Mouse (Mus musculus): ENCODE measurements around the gene Vwa8. TPM values are rescaled to one million over a fixed set of nuclear protein-coding genes. Genes with fewer than 3 reads are reported as not detected.

The Vwa8 gene
- polyA plus RNA-seq, 1 experiment from 2014 or later = 10.4 TPM

GRCm38 (mm10) chr14:79144278-79145224 is 295.7 kb downstream of the Vwa8 start:
- H3K36me3 ChIP-seq = no peaks in the 10 kb centered on the region
- H3K4me1 ChIP-seq = peaks cover 5% of the 10 kb centered on the region; the same call in 1 of the 2 replicates
- no peak overlapping the region for H3K9ac ChIP-seq
- no peak for ATAC-seq (ENCODE audit: insufficient number of reproducible peaks, low FRiP score, low TSS enrichment, low read depth)
- H3K27me3 ChIP-seq = no peaks in the 10 kb centered on the region
- 83% methylated on average over 13 of the region's 13 CpGs for WGBS
- H3K4me3 ChIP-seq (replicated peaks) = no peak overlapping the region
- H3K9me3 ChIP-seq (replicated peaks) = no peaks in the 10 kb centered on the region
- H3K27ac ChIP-seq (replicated peaks) = no peak overlapping the region
- no peak overlapping the region for H3K4me2 ChIP-seq (replicated peaks)

- ATAC-seq (ENCODE audit: insufficient number of reproducible peaks, low FRiP score, low TSS enrichment, low read depth) = no peak
- Histone ChIP-seq H3K36me3 (no peaks in the 10 kb centered on the region), H3K27me3 (no peaks in the 10 kb centered on the region), H3K27ac (replicated peaks) (no peak overlapping the region), H3K9ac (no peak overlapping the region), H3K4me1 (peaks cover 7% of the 10 kb centered on the region), H3K4me3 (replicated peaks) (no peak overlapping the region), H3K9me3 (replicated peaks) (no peaks in the 10 kb centered on the region), H3K4me2 (replicated peaks) (no peak overlapping the region)
- WGBS = 87% methylated on average over 7 of the region's 7 CpGs
Observed at GRCm38 (mm10) chr14:79151711-79152110, 302.9 kb downstream of the Vwa8 start.

DNA sequence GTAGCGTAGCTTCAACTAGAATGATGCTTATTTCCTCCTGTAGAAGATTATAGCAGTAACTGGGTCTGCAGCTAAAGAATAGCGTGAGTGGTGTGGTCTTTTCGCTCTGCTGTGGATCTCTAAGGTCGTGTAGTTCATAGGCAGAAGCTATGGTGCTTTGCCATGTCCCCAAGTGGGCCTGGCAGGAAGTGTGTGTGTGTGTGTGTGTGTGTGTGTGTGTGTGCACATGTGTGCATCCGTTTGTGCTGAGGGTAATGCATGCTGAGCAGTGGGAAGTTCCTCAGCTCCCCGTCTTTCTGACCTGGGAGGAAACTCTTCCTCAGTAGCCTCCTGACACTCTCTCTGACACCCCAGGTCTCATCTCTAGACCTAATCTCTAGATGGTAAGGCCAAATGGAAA is 305.0 kb downstream of the Vwa8 start:
- no peak for ATAC-seq (ENCODE audit: insufficient number of reproducible peaks, low FRiP score, low TSS enrichment, low read depth)
- 87% methylated on average over 6 of the region's 6 CpGs for WGBS
- no peak overlapping the region for H3K27ac ChIP-seq (replicated peaks)
- H3K4me1 ChIP-seq = peaks cover 24% of the 10 kb centered on the region
- H3K4me3 ChIP-seq (replicated peaks) = no peak overlapping the region
- no peak overlapping the region for H3K9ac ChIP-seq
- no peaks in the 10 kb centered on the region for H3K27me3 ChIP-seq
- H3K4me2 ChIP-seq (replicated peaks) = no peak overlapping the region
- no peaks in the 10 kb centered on the region for H3K36me3 ChIP-seq
- H3K9me3 ChIP-seq (replicated peaks) = no peaks in the 10 kb centered on the region

GRCm38 (mm10) chr14:79154961-79155360 is 306.1 kb downstream of the Vwa8 start:
- Histone ChIP-seq H3K27ac (replicated peaks) (no peak overlapping the region), H3K4me2 (replicated peaks) (no peak overlapping the region), H3K36me3 (no peaks in the 10 kb centered on the region), H3K9me3 (replicated peaks) (no peaks in the 10 kb centered on the region), H3K4me3 (replicated peaks) (no peak overlapping the region), H3K4me1 (peaks cover 24% of the 10 kb centered on the region), H3K27me3 (no peaks in the 10 kb centered on the region), H3K9ac (no peak overlapping the region)
- WGBS = 45% methylated on average over 11 of the region's 11 CpGs
- no peak for ATAC-seq (ENCODE audit: insufficient number of reproducible peaks, low FRiP score, low TSS enrichment, low read depth)

DNA sequence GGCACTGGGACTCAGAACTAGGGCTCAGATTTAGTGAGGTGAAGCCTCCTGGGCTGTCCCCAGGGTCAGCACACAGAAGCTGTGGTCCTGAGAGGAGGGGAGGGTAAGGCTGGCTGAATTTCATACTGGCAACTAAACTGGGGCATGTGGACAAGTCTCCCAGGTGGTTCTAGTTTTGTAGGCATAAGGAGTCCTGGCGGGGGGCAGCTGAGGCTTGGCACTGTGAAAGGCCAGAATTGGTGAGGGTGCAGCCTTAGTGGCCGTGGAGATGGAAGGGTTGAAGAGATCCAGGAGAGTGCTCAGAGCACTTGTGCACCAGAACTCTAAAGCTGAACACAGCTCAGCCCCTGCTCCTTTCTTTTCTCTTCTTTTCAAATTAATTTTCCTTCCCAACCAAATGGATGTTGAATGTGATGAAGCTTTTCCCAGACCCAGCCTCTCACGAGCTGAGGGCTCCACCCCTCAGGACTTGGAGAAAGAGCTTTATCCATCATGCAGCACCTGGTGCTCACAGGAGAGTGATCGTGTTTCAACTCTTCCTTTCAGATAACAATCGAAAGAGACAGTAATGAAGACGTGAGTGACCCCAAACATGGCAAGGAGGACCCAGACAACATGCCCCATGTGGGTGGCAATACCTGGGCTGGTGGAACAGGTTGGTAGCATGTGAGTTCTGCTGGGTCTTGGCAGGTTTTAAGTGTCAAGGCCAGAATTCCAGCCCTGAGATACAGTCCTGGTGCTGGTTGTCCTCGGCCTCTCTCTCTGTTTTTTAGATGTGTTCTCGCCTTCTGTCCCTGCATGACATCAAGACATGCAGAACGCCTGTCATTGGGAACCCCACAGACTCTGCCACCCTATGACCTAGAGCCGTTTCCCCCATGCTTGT is 307.9 kb downstream of the Vwa8 start:
- H3K27ac ChIP-seq (replicated peaks) = peak overlapping the region; percentile 66
- no peaks in the 10 kb centered on the region for H3K27me3 ChIP-seq
- H3K36me3 ChIP-seq = 0 out of 2 replicates have a peak, but pooled peaks cover 2% of the 10 kb centered on the region
- H3K9ac ChIP-seq = no peak overlapping the region
- no peak overlapping the region for H3K4me2 ChIP-seq (replicated peaks)
- H3K4me1 ChIP-seq = peaks cover 30% of the 10 kb centered on the region
- no peak for ATAC-seq (ENCODE audit: insufficient number of reproducible peaks, low FRiP score, low TSS enrichment, low read depth)
- 68% methylated on average over 10 of the region's 10 CpGs for WGBS
- no peak overlapping the region for H3K4me3 ChIP-seq (replicated peaks)
- no peaks in the 10 kb centered on the region for H3K9me3 ChIP-seq (replicated peaks)

DNA sequence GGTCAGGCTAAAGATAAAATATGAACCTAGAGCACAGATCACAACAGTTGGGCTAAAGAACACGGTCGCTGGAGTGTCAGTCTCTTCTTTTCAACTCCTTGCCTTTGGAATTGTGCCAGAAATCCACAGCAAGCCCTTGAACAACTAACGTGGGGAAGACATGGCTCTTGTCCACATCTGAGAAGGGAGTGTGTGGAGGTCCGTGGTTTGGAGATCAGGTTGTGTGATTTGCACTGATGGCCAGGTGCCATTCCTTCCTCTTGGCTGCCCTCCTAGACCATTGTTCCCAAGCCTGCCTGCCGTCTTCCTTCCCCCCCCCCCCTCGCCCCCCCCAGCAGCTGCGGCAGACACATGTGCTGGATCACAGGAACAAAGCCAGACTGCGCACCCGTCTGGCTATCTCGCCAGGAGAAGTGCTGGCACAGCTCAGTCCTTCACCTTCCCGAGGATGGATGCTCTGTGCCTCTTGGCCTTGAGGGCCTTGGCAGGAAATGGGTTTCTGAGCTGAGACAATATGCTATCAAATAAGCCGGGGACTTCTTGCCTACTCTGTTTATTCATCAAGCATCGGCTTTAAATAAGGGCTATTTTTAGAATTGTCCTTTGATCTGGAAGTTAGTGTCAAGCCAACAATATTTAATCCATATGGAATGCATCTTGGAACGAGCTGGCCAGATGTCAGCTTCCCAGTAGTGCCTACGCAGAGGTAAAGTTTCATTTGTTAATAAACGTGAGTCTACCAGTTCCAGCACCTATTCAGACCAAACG is 308.8 kb downstream of the Vwa8 start:
- H3K9me3 ChIP-seq (replicated peaks) = no peaks in the 10 kb centered on the region
- WGBS = 23% methylated on average over 15 of the region's 17 CpGs
- peak; percentile 71; the same call in 1 of the 2 replicates for ATAC-seq (ENCODE audit: insufficient number of reproducible peaks, low FRiP score, low TSS enrichment, low read depth)
- 0 out of 2 replicates have a peak overlapping the region, but pooled peaks have one; percentile 2 for H3K4me2 ChIP-seq (replicated peaks)
- H3K36me3 ChIP-seq = 0 out of 2 replicates have a peak, but pooled peaks cover 2% of the 10 kb centered on the region
- no peaks in the 10 kb centered on the region for H3K27me3 ChIP-seq
- peaks cover 30% of the 10 kb centered on the region for H3K4me1 ChIP-seq
- no peak overlapping the region for H3K9ac ChIP-seq
- no peak overlapping the region for H3K4me3 ChIP-seq (replicated peaks)
- H3K27ac ChIP-seq (replicated peaks) = peak overlapping the region; percentile 66

DNA sequence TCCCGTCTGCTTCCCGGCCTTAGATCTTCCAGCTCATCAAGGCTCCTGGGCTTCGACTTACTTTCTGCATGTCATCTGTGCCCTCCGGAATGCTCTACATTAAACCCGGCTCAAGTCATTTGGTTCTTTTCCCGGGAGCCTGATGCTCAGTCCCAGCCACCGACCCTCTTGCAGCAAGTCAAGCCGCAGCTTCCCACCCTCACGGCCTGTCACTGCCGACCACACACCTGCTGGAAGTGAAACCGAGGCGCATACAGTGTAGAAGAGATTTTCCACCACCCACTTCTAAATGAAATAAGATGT is 309.3 kb downstream of the Vwa8 start:
- ATAC-seq (ENCODE audit: insufficient number of reproducible peaks, low FRiP score, low TSS enrichment, low read depth) = 0 out of 2 replicates have a peak, but pooled peaks have one; percentile 17
- Histone ChIP-seq H3K9ac (no peak overlapping the region), H3K27me3 (no peaks in the 10 kb centered on the region), H3K36me3 (0 out of 2 replicates have a peak, but pooled peaks cover 2% of the 10 kb centered on the region), H3K4me1 (peaks cover 30% of the 10 kb centered on the region), H3K27ac (replicated peaks) (peak overlapping the region; percentile 39; the same call in 1 of the 2 replicates), H3K4me3 (replicated peaks) (no peak overlapping the region), H3K4me2 (replicated peaks) (0 out of 2 replicates have a peak overlapping the region, but pooled peaks have one; percentile 2), H3K9me3 (replicated peaks) (no peaks in the 10 kb centered on the region)
- WGBS = 36% methylated on average over 12 of the region's 12 CpGs

DNA sequence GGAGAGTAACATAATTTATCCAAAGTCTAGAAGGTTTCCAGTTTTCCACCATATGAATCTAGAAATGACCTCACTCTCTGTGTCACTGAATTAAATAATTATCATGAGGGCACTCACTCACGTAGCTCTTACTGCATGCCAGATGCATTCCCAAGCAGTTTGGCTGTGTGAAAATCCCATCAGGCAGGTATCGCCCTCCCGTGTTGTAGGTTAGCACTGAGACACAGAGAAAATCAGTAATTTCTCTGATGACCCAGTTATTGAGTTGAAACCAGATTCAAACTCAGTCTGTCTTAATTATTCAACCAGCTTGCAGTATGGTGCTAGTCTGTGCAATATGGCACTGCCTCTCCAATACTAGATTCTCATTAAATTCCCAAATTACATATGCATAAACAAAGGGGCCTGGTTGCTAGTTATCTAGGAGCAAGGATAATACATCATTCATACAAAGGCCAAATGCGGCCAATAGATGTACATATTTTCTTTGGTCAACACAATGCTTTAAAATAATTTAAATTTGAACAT is 309.9 kb downstream of the Vwa8 start:
- no peak for ATAC-seq (ENCODE audit: insufficient number of reproducible peaks, low FRiP score, low TSS enrichment, low read depth)
- Histone ChIP-seq H3K4me1 (peaks cover 30% of the 10 kb centered on the region), H3K9ac (no peak overlapping the region), H3K27ac (replicated peaks) (no peak overlapping the region), H3K27me3 (no peaks in the 10 kb centered on the region), H3K9me3 (replicated peaks) (no peaks in the 10 kb centered on the region), H3K4me2 (replicated peaks) (no peak overlapping the region), H3K36me3 (0 out of 2 replicates have a peak, but pooled peaks cover 2% of the 10 kb centered on the region), H3K4me3 (replicated peaks) (no peak overlapping the region)
- 80% methylated on average over 4 of the region's 4 CpGs for WGBS

- Histone ChIP-seq H3K9me3 (replicated peaks) (no peaks in the 10 kb centered on the region), H3K27me3 (no peaks in the 10 kb centered on the region), H3K36me3 (0 out of 2 replicates have a peak, but pooled peaks cover 2% of the 10 kb centered on the region), H3K4me1 (peaks cover 30% of the 10 kb centered on the region), H3K9ac (no peak overlapping the region), H3K27ac (replicated peaks) (no peak overlapping the region), H3K4me3 (replicated peaks) (no peak overlapping the region), H3K4me2 (replicated peaks) (no peak overlapping the region)
- ATAC-seq (ENCODE audit: insufficient number of reproducible peaks, low FRiP score, low TSS enrichment, low read depth) = no peak
- WGBS = 92% methylated on average over 8 of the region's 8 CpGs
Observed at GRCm38 (mm10) chr14:79159451-79159850, 310.6 kb downstream of the Vwa8 start.

GRCm38 (mm10) chr14:79160486-79160885 is 311.6 kb downstream of the Vwa8 start:
- Histone ChIP-seq H3K9ac (no peak overlapping the region), H3K4me1 (peaks cover 25% of the 10 kb centered on the region), H3K27me3 (no peaks in the 10 kb centered on the region), H3K4me2 (replicated peaks) (no peak overlapping the region), H3K9me3 (replicated peaks) (no peaks in the 10 kb centered on the region), H3K27ac (replicated peaks) (no peak overlapping the region), H3K36me3 (0 out of 2 replicates have a peak, but pooled peaks cover 2% of the 10 kb centered on the region), H3K4me3 (replicated peaks) (no peak overlapping the region)
- ATAC-seq (ENCODE audit: insufficient number of reproducible peaks, low FRiP score, low TSS enrichment, low read depth) = no peak
- WGBS = 50% methylated on average over 10 of the region's 10 CpGs
